Mouse (Mus musculus) C2C12 (cell line): ENCODE data around the gene Ctsf. TPM values are rescaled to one million over a fixed set of nuclear protein-coding genes. Genes with fewer than 3 reads are reported as not detected.

Experiments used
- H3K27me3 ChIP-seq: one replicate; pipeline ENCODE4 v1.6.1; 2011; ENCODE audit not compliant: control insufficient read depth, insufficient read depth, insufficient read length
- H3K36me3 ChIP-seq: one replicate; pipeline ENCODE4 v1.6.1; 2011; ENCODE audit not compliant: control insufficient read depth, insufficient read depth
- H3K4me3 ChIP-seq: one replicate; pipeline ENCODE4 v1.5.1; 2011; ENCODE audit warnings: mild to moderate bottlenecking, control low read depth; ENCODE audit not compliant: poor library complexity, insufficient read depth, severe bottlenecking
- H3K79me2 ChIP-seq: one replicate; pipeline ENCODE4 v1.6.1; 2011; ENCODE audit not compliant: control insufficient read depth, insufficient read depth
- H3K79me3 ChIP-seq: one replicate; pipeline ENCODE4 v1.6.1; 2011; ENCODE audit warnings: low read depth, control low read depth
- H3ac ChIP-seq: one replicate; pipeline ENCODE3; 2011; ENCODE audit warnings: low read depth; ENCODE audit not compliant: control insufficient read depth, insufficient read length
- CEBPB ChIP-seq: IDR thresholded peaks from one replicate; pipeline ENCODE4 v1.6.1; 2011; ENCODE audit warnings: low read depth, mild to moderate bottlenecking, control low read depth, moderate library complexity
- CTCF ChIP-seq: IDR thresholded peaks from one replicate; pipeline ENCODE4 v1.5.1; 2011; ENCODE audit not compliant: control insufficient read depth, insufficient read depth, insufficient read length
- FOSL1 ChIP-seq: IDR thresholded peaks from one replicate; pipeline ENCODE4 v1.8.0; 2011; ENCODE audit warnings: mild to moderate bottlenecking, low read length; ENCODE audit not compliant: poor library complexity, insufficient read depth, severe bottlenecking
- MAX ChIP-seq: IDR thresholded peaks from one replicate; pipeline ENCODE4 v1.6.1; 2011; ENCODE audit warnings: mild to moderate bottlenecking, control low read depth
- MYOD1 ChIP-seq: IDR thresholded peaks from one replicate; pipeline ENCODE4 v1.6.1; 2011; ENCODE audit warnings: low read depth; ENCODE audit not compliant: control insufficient read depth, insufficient read length
- MYOG ChIP-seq: IDR thresholded peaks from one replicate; pipeline ENCODE4 v1.6.1; 2011; ENCODE audit not compliant: control insufficient read depth, insufficient read length; ENCODE audit errors: extremely low read depth
- USF1 ChIP-seq: IDR thresholded peaks from one replicate; pipeline ENCODE4 v1.6.1; 2011; ENCODE audit warnings: low read depth, mild to moderate bottlenecking, control low read depth, moderate library complexity
- polyA plus RNA-seq: library from polyadenylated mRNA; unstranded; fragments of >200 nt; fragmentation: generic; extraction: Trizol; gene quantifications from one replicate; pipeline ENCODE4 v1.2.1, GENCODE M21; 2012; ENCODE audit warnings: missing spikeins

Ctsf gene
- polyA plus RNA-seq, 1 experiment, result 1.2 TPM

DNA sequence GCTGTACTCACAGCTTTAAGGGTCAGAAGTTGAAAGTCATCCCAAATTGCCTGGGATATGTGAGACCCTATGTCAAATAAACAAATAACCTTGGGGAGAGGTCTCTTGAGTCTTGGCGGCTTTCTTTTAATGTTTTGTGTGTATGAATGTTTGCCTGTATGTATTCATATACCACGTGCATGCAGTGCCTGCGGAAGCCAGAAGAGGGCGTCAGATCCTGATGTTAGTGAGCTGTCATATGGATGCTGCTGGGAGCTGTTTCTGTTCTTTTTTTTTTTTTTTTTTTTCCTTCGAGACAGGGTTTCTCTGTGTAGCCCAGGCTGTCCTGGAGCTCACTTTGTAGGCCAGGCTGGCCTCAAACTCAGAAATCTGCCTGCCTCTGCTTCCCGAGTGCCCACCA lies 41.9 kb upstream of the Ctsf start:
- H3K79me2 ChIP-seq, result peaks cover 43% of the 10 kb centered on the region
- TF ChIP-seq MAX (no peak), CEBPB (no peak), CTCF (no peak), MYOG (no peak), USF1 (no peak), FOSL1 (no peak), MYOD1 (no peak)
- H3K4me3 ChIP-seq, result no peak overlapping the region
- H3K36me3 ChIP-seq, result peaks cover under 1% of the 10 kb centered on the region
- H3ac ChIP-seq, result no peak overlapping the region
- peaks cover 33% of the 10 kb centered on the region for H3K79me3 ChIP-seq
- H3K27me3 ChIP-seq, result no peaks in the 10 kb centered on the region

DNA sequence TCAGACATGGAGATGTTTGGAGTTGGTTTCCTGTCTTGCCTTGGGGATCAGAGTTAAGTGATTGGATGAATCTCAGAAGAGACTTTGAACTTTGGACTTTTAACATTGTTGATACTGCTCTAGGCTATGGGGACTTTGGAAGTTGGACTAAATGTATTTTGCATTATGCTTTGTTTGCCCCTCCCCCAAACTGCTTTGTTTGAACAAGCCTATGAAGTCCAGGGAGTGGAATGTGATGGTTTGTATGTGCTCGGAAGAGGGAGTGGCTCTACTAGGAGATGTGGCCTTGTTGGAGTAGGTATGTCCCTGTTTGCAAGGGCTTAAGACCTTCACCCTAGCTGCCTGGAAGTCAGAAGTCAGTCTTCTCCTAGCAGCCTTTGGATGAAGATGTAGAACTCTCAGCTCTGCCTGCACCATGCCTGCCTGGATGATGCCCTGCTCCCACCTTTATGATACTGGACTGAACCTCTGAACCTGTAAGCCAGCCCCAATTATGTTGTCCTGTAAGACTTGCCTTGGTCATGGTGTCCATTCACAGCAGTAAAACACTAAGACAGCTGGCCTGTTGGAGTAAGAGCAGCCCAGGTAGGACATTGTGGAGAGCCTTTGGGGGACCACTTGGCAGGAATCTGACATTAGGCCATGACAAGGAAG lies 37.6 kb upstream of the Ctsf start:
- TF ChIP-seq CEBPB (no peak), USF1 (no peak), CTCF (no peak), MYOG (no peak), MAX (no peak), MYOD1 (no peak), FOSL1 (no peak)
- Histone ChIP-seq H3K79me2 (peaks cover 3% of the 10 kb centered on the region), H3K4me3 (no peak overlapping the region), H3K36me3 (no peaks in the 10 kb centered on the region), H3K27me3 (no peaks in the 10 kb centered on the region), H3K79me3 (peaks cover 3% of the 10 kb centered on the region), H3ac (no peak overlapping the region)

DNA sequence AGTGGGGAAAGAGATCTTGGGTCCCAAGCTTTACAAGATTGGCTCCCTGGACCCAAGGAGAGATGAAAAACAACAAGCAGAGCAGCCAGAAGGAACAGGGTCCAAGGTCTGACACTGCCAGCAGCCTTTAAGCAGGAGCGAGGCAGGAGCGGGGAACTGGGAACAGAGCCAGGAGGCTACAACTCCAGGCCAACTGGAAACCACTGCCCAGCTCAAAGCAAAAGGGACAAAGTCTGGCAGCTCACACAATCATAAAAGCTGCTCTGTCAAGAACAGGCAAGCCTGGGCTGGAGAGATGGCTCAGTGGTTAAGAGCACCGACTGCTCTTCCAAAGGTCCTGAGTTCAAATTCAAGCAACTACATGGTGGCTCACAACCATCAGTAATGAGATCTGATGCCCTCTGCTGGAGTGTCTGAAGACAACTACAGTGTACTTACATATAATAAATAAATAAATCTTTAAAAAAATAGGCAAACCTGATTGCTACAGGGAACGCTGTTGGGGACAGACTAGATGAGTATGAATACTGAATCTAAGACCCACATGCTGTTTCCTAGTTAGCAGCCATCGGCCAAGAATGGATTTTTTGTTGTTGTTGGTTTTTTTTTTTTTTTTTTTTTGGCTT lies 34.1 kb upstream of the Ctsf start:
- Histone ChIP-seq H3K27me3 (no peaks in the 10 kb centered on the region), H3K79me2 (no peaks in the 10 kb centered on the region), H3K79me3 (no peaks in the 10 kb centered on the region), H3K4me3 (no peak overlapping the region), H3K36me3 (no peaks in the 10 kb centered on the region), H3ac (no peak overlapping the region)
- TF ChIP-seq CEBPB, result no peak
- TF ChIP-seq MYOG, result no peak
- TF ChIP-seq USF1, result no peak
- TF ChIP-seq MAX, result no peak
- no peak for TF ChIP-seq FOSL1
- no peak for TF ChIP-seq CTCF
- no peak for TF ChIP-seq MYOD1

DNA sequence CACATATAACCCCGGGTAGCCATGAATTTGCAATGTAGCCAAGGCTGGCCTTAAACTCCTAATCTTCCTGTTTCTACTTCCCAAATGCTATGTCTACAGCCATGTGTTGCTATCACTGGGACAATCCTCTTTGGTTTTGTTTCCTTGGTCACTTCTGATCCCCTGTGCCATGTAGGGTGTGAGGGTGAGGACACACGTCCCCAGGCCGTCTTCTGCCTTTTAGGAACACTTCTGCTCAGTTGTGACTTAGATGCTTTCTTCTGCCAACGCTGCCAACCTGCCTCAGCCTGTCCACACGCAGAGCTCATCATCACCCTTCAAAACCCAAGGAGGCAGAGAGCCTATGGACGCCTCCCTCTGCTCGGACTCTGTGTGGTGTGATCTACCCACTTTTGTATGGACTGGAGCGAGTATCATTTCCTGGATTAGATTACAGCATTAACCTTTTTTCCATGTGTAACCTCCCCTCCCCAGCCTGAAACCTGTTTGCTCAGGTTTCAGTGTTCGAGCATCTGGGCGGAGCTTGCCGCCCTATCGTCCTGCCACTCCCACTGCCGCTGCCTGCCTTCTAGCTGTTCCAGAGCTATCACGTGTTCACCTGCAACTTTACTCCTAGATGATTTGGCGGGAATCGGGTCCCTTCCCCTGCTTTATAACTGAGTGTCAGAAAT lies 26.4 kb upstream of the Ctsf start:
- TF ChIP-seq CTCF (no peak), MAX (no peak), CEBPB (no peak), FOSL1 (no peak), MYOD1 (no peak), USF1 (no peak), MYOG (no peak)
- Histone ChIP-seq H3K36me3 (peaks cover 9% of the 10 kb centered on the region), H3K79me2 (no peaks in the 10 kb centered on the region), H3K27me3 (no peaks in the 10 kb centered on the region), H3K79me3 (no peaks in the 10 kb centered on the region), H3ac (no peak overlapping the region), H3K4me3 (no peak overlapping the region)

DNA sequence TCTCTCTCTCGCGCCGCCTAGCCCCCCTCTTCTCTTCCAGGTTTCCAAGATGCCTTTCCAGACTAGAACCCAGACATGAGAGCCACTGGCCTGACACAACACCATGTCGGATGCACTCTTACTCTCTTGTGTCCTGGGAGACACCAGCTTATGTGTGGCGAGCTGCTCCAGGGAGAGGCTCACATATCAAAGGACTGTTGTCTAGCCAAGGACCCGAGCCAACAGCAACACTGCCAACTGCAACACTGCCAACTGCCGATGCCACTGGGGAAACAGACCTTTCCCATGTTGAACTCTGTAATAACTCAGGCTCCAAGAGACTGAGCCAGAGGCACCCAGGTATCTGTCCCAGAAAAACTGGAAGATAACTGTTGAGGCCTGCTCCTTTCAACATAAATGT lies 25.8 kb upstream of the Ctsf start:
- H3K27me3 ChIP-seq, result no peaks in the 10 kb centered on the region
- no peaks in the 10 kb centered on the region for H3K79me3 ChIP-seq
- H3K79me2 ChIP-seq, result no peaks in the 10 kb centered on the region
- no peak overlapping the region for H3K4me3 ChIP-seq
- H3ac ChIP-seq, result no peak overlapping the region
- no peak for TF ChIP-seq CEBPB
- TF ChIP-seq MAX, result no peak
- no peak for TF ChIP-seq USF1
- no peak for TF ChIP-seq MYOD1
- TF ChIP-seq MYOG, result no peak
- no peak for TF ChIP-seq FOSL1
- TF ChIP-seq CTCF, result no peak
- peaks cover 9% of the 10 kb centered on the region for H3K36me3 ChIP-seq
